Mouse (Mus musculus): ENCODE data around the gene Tas1r2.

Tas1r2 gene

GRCm38 (mm10) chr4:139638356-139638755 is 15.0 kb upstream of the Tas1r2 start:
- DNase-seq (ENCODE audit: low read depth, low spot score), result no peak

- DNase-seq (ENCODE audit: low read depth, low spot score), result peak; percentile 70
Measured at GRCm38 (mm10) chr4:139639801-139640200, 13.5 kb upstream of the Tas1r2 start.

- DNase-seq (ENCODE audit: low read depth, low spot score), result no peak
Measured at GRCm38 (mm10) chr4:139640333-139640732, 13.0 kb upstream of the Tas1r2 start.

GRCm38 (mm10) chr4:139640775-139641174 is 12.6 kb upstream of the Tas1r2 start:
- DNase-seq (ENCODE audit: low read depth, low spot score), result no peak

- DNase-seq (ENCODE audit: low read depth, low spot score), result peak; percentile 68
Measured at GRCm38 (mm10) chr4:139641829-139642425, 11.4 kb upstream of the Tas1r2 start.

- DNase-seq (ENCODE audit: low read depth, low spot score), result peak; percentile 85
Measured at GRCm38 (mm10) chr4:139643972-139644371, 9.4 kb upstream of the Tas1r2 start.

- DNase-seq (ENCODE audit: low read depth, low spot score), result no peak
Measured at GRCm38 (mm10) chr4:139646916-139647315, 6.4 kb upstream of the Tas1r2 start.

GRCm38 (mm10) chr4:139650086-139650743 is 3.1 kb upstream of the Tas1r2 start:
- no peak for DNase-seq (ENCODE audit: low read depth, low spot score)

GRCm38 (mm10) chr4:139650907-139651306 is 2.4 kb upstream of the Tas1r2 start:
- no peak for DNase-seq (ENCODE audit: low read depth, low spot score)

GRCm38 (mm10) chr4:139661897-139662296 is 8.6 kb downstream of the Tas1r2 start:
- no peak for DNase-seq (ENCODE audit: low read depth, low spot score)

- no peak for DNase-seq (ENCODE audit: low read depth, low spot score)
Measured at GRCm38 (mm10) chr4:139667632-139668031, 14.3 kb downstream of the Tas1r2 start.

GRCm38 (mm10) chr4:139669847-139670246 is 16.5 kb downstream of the Tas1r2 start:
- peak; percentile 78 for DNase-seq (ENCODE audit: low read depth, low spot score)

- DNase-seq (ENCODE audit: low read depth, low spot score), result peak; percentile 63
Measured at GRCm38 (mm10) chr4:139675696-139676095, 22.4 kb downstream of the Tas1r2 start.

- DNase-seq (ENCODE audit: low read depth, low spot score), result no peak
Measured at GRCm38 (mm10) chr4:139683728-139684638, 30.6 kb downstream of the Tas1r2 start.

- peak; percentile 82 for DNase-seq (ENCODE audit: low read depth, low spot score)
Measured at GRCm38 (mm10) chr4:139684639-139685017, 31.3 kb downstream of the Tas1r2 start.

GRCm38 (mm10) chr4:139688058-139688457 is 34.7 kb downstream of the Tas1r2 start:
- no peak for DNase-seq (ENCODE audit: low read depth, low spot score)

GRCm38 (mm10) chr4:139689627-139690269 is 36.4 kb downstream of the Tas1r2 start:
- no peak for DNase-seq (ENCODE audit: low read depth, low spot score)

GRCm38 (mm10) chr4:139693315-139693714 is 40.0 kb downstream of the Tas1r2 start:
- DNase-seq (ENCODE audit: low read depth, low spot score), result no peak

GRCm38 (mm10) chr4:139697755-139698154 is 44.4 kb downstream of the Tas1r2 start:
- DNase-seq (ENCODE audit: low read depth, low spot score), result peak; percentile 69

GRCm38 (mm10) chr4:139698602-139699001 is 45.3 kb downstream of the Tas1r2 start:
- DNase-seq (ENCODE audit: low read depth, low spot score), result peak; percentile 48

GRCm38 (mm10) chr4:139702914-139703313 is 49.6 kb downstream of the Tas1r2 start:
- no peak for DNase-seq (ENCODE audit: low read depth, low spot score)

GRCm38 (mm10) chr4:139703468-139703867 is 50.1 kb downstream of the Tas1r2 start:
- no peak for DNase-seq (ENCODE audit: low read depth, low spot score)

Data from mesoderm, embryonic 11.5 days (tissue).